Mouse (Mus musculus): ENCODE results near the gene Pfkfb3.

- TF ChIP-seq POLR2A (IDR thresholded peaks at IDR 0.05; ENCODE audit: insufficient read depth, low read depth, low read length): no peak
- TF ChIP-seq CTCF (IDR thresholded peaks at IDR 0.05; ENCODE audit: insufficient read depth, low read depth, low read length): no peak
These were observed 1.4 kb upstream of the Pfkfb3 start for GRCm38 (mm10) chr2:11555316-11555715.
